Mouse (Mus musculus): Measurements from ENCODE around the gene Aipl1. TPM values are rescaled to one million over a fixed set of nuclear protein-coding genes. Genes with fewer than 3 reads are reported as not detected.
"Not testable (repeated sequence)": the region's sequence is repeated elsewhere in the genome, so short reads cannot be mapped to it uniquely, and the experiment has no call there.

Gene Aipl1
- polyA plus RNA-seq, 2 experiments: 0.11 TPM

DNA sequence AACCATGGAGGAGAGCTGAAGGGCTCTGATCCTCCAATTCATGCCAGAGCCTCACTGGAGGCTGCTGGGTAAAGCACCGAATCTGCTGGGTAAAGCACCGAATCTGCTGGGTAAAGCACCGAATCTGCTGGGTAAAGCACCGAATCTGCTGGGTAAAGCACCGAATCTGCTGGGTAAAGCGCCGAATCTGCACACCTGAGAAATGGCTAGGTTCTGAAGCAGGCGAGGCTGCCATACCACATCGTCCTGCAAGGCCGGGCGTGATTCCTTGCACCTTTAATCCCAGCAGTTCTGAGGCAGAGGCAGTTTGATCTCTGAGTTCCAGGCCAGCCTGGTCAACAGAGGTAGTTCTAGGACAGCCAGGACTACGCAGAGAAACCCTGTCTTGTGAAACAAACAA lies 44.9 kb downstream of the Aipl1 start:
- Histone ChIP-seq H3K27me3 (ENCODE audit: control insufficient read depth, insufficient read depth, low read length) (no peaks in the 10 kb centered on the region), H3K4me1 (replicated peaks; ENCODE audit: control insufficient read depth in 2 of 2, insufficient read depth in 2 of 2, low read length in 1 of 2) (peaks cover 0 to 6% of the 10 kb centered on the region in 2 experiments; a peak in 1 of 4 replicates), H3K9ac (replicated peaks) (no peak overlapping the region), H3K36me3 (replicated peaks; ENCODE audit: control insufficient read depth, insufficient read depth, low read depth) (no peaks in the 10 kb centered on the region), H3K4me2 (ENCODE audit: low read depth) (no peak overlapping the region), H3K9me3 (ENCODE audit: control insufficient read depth, low read length) (no peaks in the 10 kb centered on the region), H3K27ac (no peak overlapping the region), H3K4me3 (ENCODE audit: insufficient read depth in 1 of 2, low read depth in 2 of 2, low read length in 2 of 2) (no peak overlapping the region)
- DNase-seq (ENCODE audit: low read depth in 3 of 3, low spot score in 3 of 3) (no peak), ATAC-seq (ENCODE audit: insufficient read depth) (no peak)
- 74% methylated on average over 12 of the region's 12 CpGs for WGBS (ENCODE audit: insufficient replicate concordance)
- no peak for TF ChIP-seq CTCF (IDR thresholded peaks at IDR 0.05; ENCODE audit: low read depth)
- TF ChIP-seq EP300 (IDR thresholded peaks at IDR 0.05; ENCODE audit: low read depth): no peak

DNA sequence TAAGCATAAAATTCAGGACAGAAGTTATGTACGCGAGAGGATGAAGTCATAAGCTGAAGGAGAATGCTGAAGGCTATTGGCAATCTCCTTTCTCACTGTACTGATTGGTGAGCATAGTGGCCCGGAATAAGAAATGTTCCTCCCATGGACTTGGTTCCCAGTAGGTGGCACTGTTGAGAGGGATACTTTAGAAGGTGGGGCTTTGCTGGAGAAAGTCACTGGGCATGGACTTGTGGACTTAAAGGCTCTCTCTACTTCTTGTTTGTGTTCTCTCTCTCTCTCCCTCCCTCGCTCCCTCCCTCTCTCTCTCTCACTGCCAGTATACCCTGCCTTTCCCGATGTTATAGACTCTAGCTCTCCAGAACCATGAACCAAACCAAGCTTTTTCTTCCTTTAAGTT lies 45.8 kb downstream of the Aipl1 start:
- WGBS (ENCODE audit: insufficient replicate concordance): 11% methylated on average over 5 of the region's 5 CpGs
- Histone ChIP-seq H3K27me3 (ENCODE audit: control insufficient read depth, insufficient read depth, low read length) (no peaks in the 10 kb centered on the region), H3K4me3 (ENCODE audit: insufficient read depth in 1 of 2, low read depth in 2 of 2, low read length in 2 of 2) (no peak overlapping the region), H3K9ac (replicated peaks) (no peak overlapping the region), H3K27ac (no peak overlapping the region), H3K4me2 (ENCODE audit: low read depth) (no peak overlapping the region), H3K9me3 (ENCODE audit: control insufficient read depth, low read length) (no peaks in the 10 kb centered on the region), H3K36me3 (replicated peaks; ENCODE audit: control insufficient read depth, insufficient read depth, low read depth) (no peaks in the 10 kb centered on the region), H3K4me1 (replicated peaks; ENCODE audit: control insufficient read depth in 2 of 2, insufficient read depth in 2 of 2, low read length in 1 of 2) (peaks cover 0 to 8% of the 10 kb centered on the region in 2 experiments; a peak in 2 of 4 replicates)
- no peak for ATAC-seq (ENCODE audit: insufficient read depth)
- TF ChIP-seq CTCF (IDR thresholded peaks at IDR 0.05; ENCODE audit: low read depth) (peak; percentile 52), EP300 (IDR thresholded peaks at IDR 0.05; ENCODE audit: low read depth) (no peak)
- DNase-seq (ENCODE audit: low read depth in 3 of 3, low spot score in 3 of 3): peak in 1 of 3 experiments; percentile 7

DNA sequence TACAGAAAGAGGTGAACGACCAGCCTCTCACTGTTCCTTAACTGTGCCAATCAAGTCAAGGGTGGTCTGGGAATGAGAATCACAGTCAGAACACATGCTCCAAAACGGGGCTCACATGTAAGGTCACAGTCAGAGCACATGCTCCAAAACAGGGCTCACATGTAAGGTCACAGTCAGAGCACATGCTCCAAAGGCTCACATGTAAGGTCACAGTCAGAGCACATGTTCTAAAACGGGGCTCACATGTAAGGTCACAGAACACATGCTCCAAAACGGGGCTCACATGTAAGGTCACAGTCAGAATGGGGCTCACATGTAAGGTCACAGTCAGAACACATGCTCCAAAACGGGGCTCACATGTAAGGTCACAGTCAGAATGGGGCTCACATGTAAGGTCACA lies 47.9 kb downstream of the Aipl1 start:
- not testable (repeated sequence) for H3K4me1 ChIP-seq (replicated peaks; ENCODE audit: control insufficient read depth in 2 of 2, insufficient read depth in 2 of 2, low read length in 1 of 2); H3K9me3 ChIP-seq (ENCODE audit: control insufficient read depth, low read length); H3K36me3 ChIP-seq (replicated peaks; ENCODE audit: control insufficient read depth, insufficient read depth, low read depth); H3K4me2 ChIP-seq (ENCODE audit: low read depth); H3K27ac ChIP-seq; ATAC-seq (ENCODE audit: insufficient read depth); H3K4me3 ChIP-seq (ENCODE audit: insufficient read depth in 1 of 2, low read depth in 2 of 2, low read length in 2 of 2); H3K9ac ChIP-seq (replicated peaks); H3K27me3 ChIP-seq (ENCODE audit: control insufficient read depth, insufficient read depth, low read length); DNase-seq (ENCODE audit: low read depth in 3 of 3, low spot score in 3 of 3)
- whole genome bisulfite sequencing (ENCODE audit: insufficient replicate concordance): 38% methylated on average over 5 of the region's 5 CpGs

DNA sequence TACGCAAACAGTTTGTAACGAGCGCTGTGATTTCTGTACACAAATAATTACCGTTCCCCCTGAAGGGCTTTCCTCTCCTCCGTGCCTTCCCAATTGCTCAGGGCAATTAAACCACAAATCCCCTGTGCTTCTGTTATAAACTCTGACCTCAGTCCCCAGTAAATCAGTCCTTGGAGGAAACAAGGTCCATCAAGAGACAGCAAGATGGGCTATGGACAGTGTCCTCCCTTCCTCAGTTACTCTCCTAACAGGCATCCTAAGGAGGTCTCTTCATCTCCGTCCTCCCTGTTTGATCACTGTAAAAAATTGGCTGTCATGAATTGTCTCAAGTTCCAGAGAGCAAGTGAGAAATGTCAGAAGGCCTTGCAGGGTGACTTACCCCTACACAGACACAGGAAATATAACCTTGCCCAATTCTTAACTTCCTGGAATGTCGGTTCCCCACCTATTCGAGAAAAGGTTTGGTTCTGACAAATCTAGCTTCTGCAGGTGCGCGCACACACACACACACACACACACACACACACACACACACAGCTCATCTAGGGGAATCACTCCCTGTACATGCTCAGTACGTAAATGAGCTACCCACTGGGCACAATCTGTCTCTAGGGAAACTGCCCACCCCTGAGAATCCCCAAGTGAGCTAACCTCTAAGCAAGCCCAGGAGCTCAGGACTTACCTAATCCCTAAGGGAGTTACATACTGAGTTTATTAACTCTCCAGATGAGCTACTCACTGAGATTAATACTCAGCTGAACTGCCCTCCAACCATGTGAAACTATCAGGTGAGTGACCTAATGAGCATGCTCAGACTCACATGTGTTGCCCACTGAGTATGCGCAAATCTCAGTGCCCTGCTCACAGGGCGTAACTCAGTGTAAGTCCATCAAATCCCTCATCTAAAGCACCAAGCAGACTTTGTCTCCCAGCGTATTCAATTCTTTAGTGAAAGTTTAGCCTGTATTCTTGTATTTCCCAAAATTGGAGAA lies 49.9 kb downstream of the Aipl1 start:
- no peak overlapping the region for H3K4me3 ChIP-seq (ENCODE audit: insufficient read depth in 1 of 2, low read depth in 2 of 2, low read length in 2 of 2)
- H3K4me2 ChIP-seq (ENCODE audit: low read depth): no peak overlapping the region
- no peak for DNase-seq (ENCODE audit: low read depth in 3 of 3, low spot score in 3 of 3)
- no peaks in the 10 kb centered on the region for H3K36me3 ChIP-seq (replicated peaks; ENCODE audit: control insufficient read depth, insufficient read depth, low read depth)
- H3K4me1 ChIP-seq (replicated peaks; ENCODE audit: control insufficient read depth in 2 of 2, insufficient read depth in 2 of 2, low read length in 1 of 2): peaks cover 0 to 3% of the 10 kb centered on the region in 2 experiments; a peak in 1 of 4 replicates
- 61% methylated on average over 14 of the region's 14 CpGs for WGBS (ENCODE audit: insufficient replicate concordance)
- no peak overlapping the region for H3K27ac ChIP-seq
- H3K9ac ChIP-seq (replicated peaks): no peak overlapping the region
- no peak for ATAC-seq (ENCODE audit: insufficient read depth)
- H3K27me3 ChIP-seq (ENCODE audit: control insufficient read depth, insufficient read depth, low read length): no peaks in the 10 kb centered on the region
- no peaks in the 10 kb centered on the region for H3K9me3 ChIP-seq (ENCODE audit: control insufficient read depth, low read length)
- no peak for TF ChIP-seq EP300 (IDR thresholded peaks at IDR 0.05; ENCODE audit: low read depth)
- no peak for TF ChIP-seq CTCF (IDR thresholded peaks at IDR 0.05; ENCODE audit: low read depth)

DNA sequence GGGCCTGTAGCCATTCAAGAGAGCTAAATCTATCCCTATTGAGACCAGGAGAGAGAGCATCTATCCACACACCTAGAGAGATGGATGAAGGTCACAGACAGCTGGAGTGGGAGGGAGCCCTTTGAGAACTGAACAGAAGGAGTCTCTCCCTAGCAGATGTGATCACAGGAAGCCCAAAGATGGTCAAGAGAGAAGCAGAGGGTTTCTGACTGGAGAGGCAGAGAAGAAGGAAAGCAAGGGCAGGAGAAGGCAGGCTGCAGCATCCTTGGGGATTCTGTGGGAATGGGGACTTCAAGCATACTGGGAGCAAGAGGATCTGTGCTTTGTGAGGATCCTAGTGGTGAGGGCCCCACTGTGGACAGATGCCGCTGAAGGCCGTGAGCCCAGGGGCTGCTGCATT lies 51.5 kb downstream of the Aipl1 start:
- no peak overlapping the region for H3K4me2 ChIP-seq (ENCODE audit: low read depth)
- no peak overlapping the region for H3K27ac ChIP-seq
- H3K4me3 ChIP-seq (ENCODE audit: insufficient read depth in 1 of 2, low read depth in 2 of 2, low read length in 2 of 2): no peak overlapping the region
- no peaks in the 10 kb centered on the region for H3K9me3 ChIP-seq (ENCODE audit: control insufficient read depth, low read length)
- H3K36me3 ChIP-seq (replicated peaks; ENCODE audit: control insufficient read depth, insufficient read depth, low read depth): no peaks in the 10 kb centered on the region
- H3K27me3 ChIP-seq (ENCODE audit: control insufficient read depth, insufficient read depth, low read length): no peaks in the 10 kb centered on the region
- H3K9ac ChIP-seq (replicated peaks): no peak overlapping the region
- peaks cover 0 to 3% of the 10 kb centered on the region in 2 experiments; a peak in 1 of 4 replicates for H3K4me1 ChIP-seq (replicated peaks; ENCODE audit: control insufficient read depth in 2 of 2, insufficient read depth in 2 of 2, low read length in 1 of 2)
- WGBS (ENCODE audit: insufficient replicate concordance): 79% methylated on average over 2 of the region's 2 CpGs
- DNase-seq (ENCODE audit: low read depth in 3 of 3, low spot score in 3 of 3) (no peak), ATAC-seq (ENCODE audit: insufficient read depth) (no peak)
- TF ChIP-seq EP300 (IDR thresholded peaks at IDR 0.05; ENCODE audit: low read depth) (no peak), CTCF (IDR thresholded peaks at IDR 0.05; ENCODE audit: low read depth) (no peak)
